8 mouse cellular contexts compared by ENCODE assay signal in the genomic region with DNA sequence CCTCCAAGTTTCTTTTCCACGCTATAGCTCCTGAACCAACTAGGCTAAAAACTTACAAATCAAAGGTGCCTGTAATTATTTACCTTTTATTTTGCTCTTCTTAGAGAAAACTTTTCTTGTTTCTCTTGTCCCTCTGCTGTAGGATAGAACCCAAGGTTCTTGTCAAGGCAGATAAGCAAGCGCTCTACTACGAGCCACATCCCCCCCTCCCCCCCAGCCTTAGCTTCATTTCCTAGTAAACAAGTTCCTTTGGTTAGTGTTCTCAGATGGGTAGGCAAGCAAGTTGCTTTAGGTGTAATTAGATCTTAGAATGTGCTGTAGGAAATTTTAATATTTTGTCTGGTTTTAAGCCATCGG. TPM values are rescaled to one million over a fixed set of nuclear protein-coding genes. Genes with fewer than 3 reads are reported as not detected.
DNase-seq lines count a peak whose midpoint lies in the region; ATAC-seq lines count a peak whose summit lies in the region.

No protein-coding gene starts in this region.

- H3K4me1 ChIP-seq in kidney, embryonic 16.5 days (ENCODE audit: insufficient read depth, low read length): peaks cover 22% of the 10 kb centered on the region
- peaks cover 32% of the 10 kb centered on the region for H3K4me1 ChIP-seq in hindbrain, embryonic 13.5 days (replicated peaks)
- peaks cover 19% of the 10 kb centered on the region for H3K4me1 ChIP-seq in midbrain, embryonic 14.5 days (ENCODE audit: control insufficient read depth, insufficient read depth, low read length)

- H3K27ac ChIP-seq in kidney, embryonic 16.5 days (ENCODE audit: low read length): peak overlapping the region; percentile 99
- peak overlapping the region; percentile 86; the same call in 1 of the 2 replicates for H3K27ac ChIP-seq in hindbrain, embryonic 13.5 days
- H3K27ac ChIP-seq in midbrain, embryonic 14.5 days (replicated peaks; ENCODE audit: low read depth, low read length): peak overlapping the region; percentile 77; the same call in 1 of the 2 replicates

- DNase-seq in kidney, postnatal 10 days: no peak
- DNase-seq in midbrain, embryonic 14.5 days: peak; percentile 6
- DNase-seq in ovary, postnatal 14 days (ENCODE audit: low spot score): no peak
- DNase-seq in right cerebral cortex, postnatal 25 days: no peak
- no peak for DNase-seq in spleen, postnatal 4 days (ENCODE audit: low spot score in 2 of 2)

- H3K27me3 ChIP-seq in kidney, embryonic 16.5 days (ENCODE audit: insufficient read depth, low read length): no peaks in the 10 kb centered on the region
- H3K27me3 ChIP-seq in hindbrain, embryonic 13.5 days: no peaks in the 10 kb centered on the region
- H3K27me3 ChIP-seq in midbrain, embryonic 14.5 days (ENCODE audit: control insufficient read depth, insufficient read depth, low read length): no peaks in the 10 kb centered on the region

- H3K9me3 ChIP-seq in kidney, embryonic 16.5 days (ENCODE audit: low read length): no peaks in the 10 kb centered on the region
- H3K9me3 ChIP-seq in hindbrain, embryonic 13.5 days: no peaks in the 10 kb centered on the region
- H3K9me3 ChIP-seq in midbrain, embryonic 14.5 days (ENCODE audit: control insufficient read depth, low read length): no peaks in the 10 kb centered on the region

- ATAC-seq in kidney, embryonic 16.5 days (ENCODE audit: low FRiP score, low TSS enrichment): no peak
- ATAC-seq in activated CD4-positive, CD25-positive, alpha-beta regulatory T cell, adult 4 months: peak; percentile 24
- no peak for ATAC-seq in hindbrain, embryonic 13.5 days (ENCODE audit: low FRiP score)
- no peak for ATAC-seq in midbrain, embryonic 14.5 days (ENCODE audit: low FRiP score, low TSS enrichment)

- WGBS in kidney, embryonic 16.5 days: 15% methylated on average over 4 of the region's 4 CpGs
- 15% methylated on average over 4 of the region's 4 CpGs for WGBS in hindbrain, embryonic 13.5 days
- 18% methylated on average over 4 of the region's 4 CpGs for WGBS in midbrain, embryonic 14.5 days

- peak overlapping the region; percentile 76 for H3K4me2 ChIP-seq in kidney, embryonic 16.5 days (replicated peaks; ENCODE audit: low read depth, low read length)
- H3K4me2 ChIP-seq in hindbrain, embryonic 13.5 days: peak overlapping the region; percentile 87
- peak overlapping the region; percentile 92 for H3K4me2 ChIP-seq in midbrain, embryonic 14.5 days (ENCODE audit: low read length)

- peaks cover 5% of the 10 kb centered on the region for H3K36me3 ChIP-seq in kidney, embryonic 16.5 days (ENCODE audit: insufficient read depth, low read length)
- peaks cover 5% of the 10 kb centered on the region for H3K36me3 ChIP-seq in hindbrain, embryonic 13.5 days
- peaks cover 4% of the 10 kb centered on the region; the same call in 1 of the 2 replicates for H3K36me3 ChIP-seq in midbrain, embryonic 14.5 days (ENCODE audit: control insufficient read depth, insufficient read depth, low read length)

- peak overlapping the region; percentile 71 for H3K4me3 ChIP-seq in kidney, embryonic 16.5 days (ENCODE audit: low read length)
- peak overlapping the region; percentile 91 for H3K4me3 ChIP-seq in hindbrain, embryonic 13.5 days
- H3K4me3 ChIP-seq in midbrain, embryonic 14.5 days (replicated peaks; ENCODE audit: low read depth, low read length): peak overlapping the region; percentile 83

- peak overlapping the region; percentile 96 for H3K9ac ChIP-seq in kidney, embryonic 16.5 days (replicated peaks; ENCODE audit: low read length)
- H3K9ac ChIP-seq in hindbrain, embryonic 13.5 days: peak overlapping the region; percentile 88
- H3K9ac ChIP-seq in midbrain, embryonic 14.5 days (replicated peaks; ENCODE audit: low read length): peak overlapping the region; percentile 74

RNA-seq across cellular contexts. Expression of a gene that starts 5.7 kb away (rescaled TPM):
- 4.0 and 4.3 TPM in 2 replicates for polyA plus RNA-seq in kidney, embryonic 16.5 days (2015; fragmentation: Nextera tagmentation; extraction: Ambion mirVana)
- 1 to 10 TPM; 1.1 to 2.9 TPM for polyA plus RNA-seq in activated CD4-positive, CD25-positive, alpha-beta regulatory T cell, adult 4 months (2017; shearing (Covaris generic))
- 5.6 and 6.1 TPM in 2 replicates for polyA plus RNA-seq in hindbrain, embryonic 13.5 days (2015; fragmentation: Nextera tagmentation; extraction: Ambion mirVana)
- 4.0 and 5.3 TPM in 2 replicates for polyA plus RNA-seq in midbrain, embryonic 14.5 days (2014; fragmentation: Nextera tagmentation; extraction: Ambion mirVana)

RNA-seq across cellular contexts. Expression of a gene that starts 5.8 kb away (rescaled TPM):
- polyA plus RNA-seq in kidney, embryonic 16.5 days (2015; fragmentation: Nextera tagmentation; extraction: Ambion mirVana): 36.4 and 37.1 TPM in 2 replicates
- 10 to 100 TPM; 60.0 to 79.8 TPM for polyA plus RNA-seq in activated CD4-positive, CD25-positive, alpha-beta regulatory T cell, adult 4 months (2017; shearing (Covaris generic))
- polyA plus RNA-seq in hindbrain, embryonic 13.5 days (2015; fragmentation: Nextera tagmentation; extraction: Ambion mirVana): 36.6 and 37.1 TPM in 2 replicates
- 31.9 and 42.6 TPM in 2 replicates for polyA plus RNA-seq in midbrain, embryonic 14.5 days (2014; fragmentation: Nextera tagmentation; extraction: Ambion mirVana)
